ENCODE assay signal across 21 mouse cellular contexts in genomic region chr7:118274169-118274568, GRCm38 (mm10). TPM values are rescaled to one million over a fixed set of nuclear protein-coding genes. Genes with fewer than 3 reads are reported as not detected.
A peak's percentile ranks its signal among the peaks of the same experiment; 100 is the strongest.
DNase-seq lines count a peak whose midpoint lies in the region; ATAC-seq and TF ChIP-seq lines count a peak whose summit lies in the region.
"Had no signal": no experiment of that assay in that cellular context is flagged by ENCODE, and none has a peak within 500 bp of the region (broad histone marks: within the 10 kb centered on the region; RNA-seq: fewer than 3 reads in every experiment).

No protein-coding gene starts in this region.

- H3K4me1 ChIP-seq in cerebellum, adult 2 months (ENCODE audit: control insufficient read depth, insufficient read depth, low read length) = peaks cover 4% of the 10 kb centered on the region; the same call in 1 of the 2 replicates
- peaks cover 9% of the 10 kb centered on the region for H3K4me1 ChIP-seq in hindbrain, embryonic 10.5 days (replicated peaks)
- H3K4me1 ChIP-seq in hindbrain, embryonic 12.5 days = 0 out of 2 replicates have a peak, but pooled peaks cover 3% of the 10 kb centered on the region
- H3K4me1 ChIP-seq in kidney, embryonic 16.5 days (ENCODE audit: insufficient read depth, low read length) = no peaks in the 10 kb centered on the region
- H3K4me1 ChIP-seq: forebrain, embryonic 15.5 days; heart, embryonic 13.5 days had no signal

- H3K9ac ChIP-seq in hindbrain, embryonic 12.5 days = no peak overlapping the region
- no peak overlapping the region for H3K9ac ChIP-seq in kidney, embryonic 16.5 days (replicated peaks; ENCODE audit: low read length)
- H3K9ac ChIP-seq: forebrain, embryonic 15.5 days; heart, embryonic 13.5 days; hindbrain, embryonic 13.5 days; intestine, embryonic 15.5 days had no signal

- peak overlapping the region; percentile 2; the same call in 1 of the 2 replicates for H3K27ac ChIP-seq in cerebellum, adult 2 months (ENCODE audit: insufficient read depth, low read length)
- H3K27ac ChIP-seq in hindbrain, embryonic 10.5 days = peak overlapping the region; percentile 35; the same call in 1 of the 2 replicates
- no peak overlapping the region for H3K27ac ChIP-seq in hindbrain, embryonic 12.5 days
- no peak overlapping the region for H3K27ac ChIP-seq in kidney, embryonic 16.5 days (ENCODE audit: low read length)
- H3K27ac ChIP-seq: forebrain, embryonic 10.5 days; forebrain, embryonic 15.5 days; heart, adult 2 months; heart, embryonic 10.5 days; heart, embryonic 13.5 days; hindbrain, embryonic 13.5 days; intestine, embryonic 15.5 days had no signal

- no peak for TF ChIP-seq POLR2A in cerebellum, adult 2 months (IDR thresholded peaks at IDR 0.05; ENCODE audit: borderline replicate concordance, insufficient read depth, low read length)

- H3K4me2 ChIP-seq in hindbrain, embryonic 12.5 days (replicated peaks) = no peak overlapping the region
- H3K4me2 ChIP-seq in kidney, embryonic 16.5 days (replicated peaks; ENCODE audit: low read depth, low read length) = no peak overlapping the region
- H3K4me2 ChIP-seq: forebrain, embryonic 15.5 days; heart, embryonic 13.5 days; hindbrain, embryonic 13.5 days; intestine, embryonic 15.5 days had no signal

- no peak for DNase-seq in cerebellum, adult 2 months
- no peak for DNase-seq in cerebellum, adult 9-10 months
- no peak for DNase-seq in hindbrain, embryonic 10.5 days (ENCODE audit: low spot score)
- peak; percentile 15 for DNase-seq in thymus, postnatal 25 days
- DNase-seq in thymus, postnatal 14 days = no peak
- DNase-seq: adrenal gland, adult 2 months; adrenal gland, postnatal 14 days; cerebellum, postnatal 14 days; gastrocnemius, postnatal 25 days; heart, adult 2 months; heart, postnatal 14 days; heart, postnatal 4 days had no signal

- no peaks in the 10 kb centered on the region for H3K9me3 ChIP-seq in hindbrain, embryonic 10.5 days
- H3K9me3 ChIP-seq in hindbrain, embryonic 12.5 days (replicated peaks) = no peaks in the 10 kb centered on the region
- no peaks in the 10 kb centered on the region for H3K9me3 ChIP-seq in kidney, embryonic 16.5 days (ENCODE audit: low read length)
- H3K9me3 ChIP-seq: forebrain, embryonic 10.5 days; forebrain, embryonic 15.5 days; heart, embryonic 10.5 days; heart, embryonic 13.5 days; hindbrain, embryonic 13.5 days; intestine, embryonic 15.5 days had no signal

- H3K27me3 ChIP-seq in cerebellum, adult 2 months (ENCODE audit: control insufficient read depth, insufficient read depth, low read length) = no peaks in the 10 kb centered on the region
- no peaks in the 10 kb centered on the region for H3K27me3 ChIP-seq in hindbrain, embryonic 10.5 days (ENCODE audit: insufficient read depth, poor library complexity, severe bottlenecking)
- H3K27me3 ChIP-seq in hindbrain, embryonic 12.5 days = no peaks in the 10 kb centered on the region; the same call in 1 of the 2 replicates
- no peaks in the 10 kb centered on the region for H3K27me3 ChIP-seq in kidney, embryonic 16.5 days (ENCODE audit: insufficient read depth, low read length)
- H3K27me3 ChIP-seq: forebrain, embryonic 15.5 days; heart, embryonic 13.5 days; hindbrain, embryonic 13.5 days; intestine, embryonic 15.5 days had no signal

- 51% methylated on average over 7 of the region's 7 CpGs for WGBS in cerebellum, adult 2 months
- 64% methylated on average over 7 of the region's 7 CpGs for WGBS in hindbrain, embryonic 10.5 days
- WGBS in hindbrain, embryonic 12.5 days = 67% methylated on average over 7 of the region's 7 CpGs
- WGBS in kidney, embryonic 16.5 days = 81% methylated on average over 7 of the region's 7 CpGs

- no peak for ATAC-seq in hindbrain, embryonic 12.5 days (ENCODE audit: low FRiP score)
- ATAC-seq in kidney, embryonic 16.5 days (ENCODE audit: low FRiP score, low TSS enrichment) = no peak
- ATAC-seq: forebrain, embryonic 15.5 days; hindbrain, embryonic 16.5 days; intestine, embryonic 15.5 days had no signal

- no peak for TF ChIP-seq CTCF in cerebellum, adult 2 months (IDR thresholded peaks at IDR 0.05; ENCODE audit: borderline replicate concordance, insufficient read depth, low read depth, low read length)

- H3K36me3 ChIP-seq in hindbrain, embryonic 10.5 days = no peaks in the 10 kb centered on the region
- H3K36me3 ChIP-seq in hindbrain, embryonic 12.5 days = no peaks in the 10 kb centered on the region
- H3K36me3 ChIP-seq in kidney, embryonic 16.5 days (ENCODE audit: insufficient read depth, low read length) = no peaks in the 10 kb centered on the region
- H3K36me3 ChIP-seq: forebrain, embryonic 10.5 days; forebrain, embryonic 15.5 days; heart, embryonic 10.5 days; heart, embryonic 13.5 days; hindbrain, embryonic 13.5 days; intestine, embryonic 15.5 days had no signal

- H3K4me3 ChIP-seq in cerebellum, adult 2 months (replicated peaks; ENCODE audit: insufficient read depth, low read depth, low read length) = no peak overlapping the region
- H3K4me3 ChIP-seq in hindbrain, embryonic 10.5 days = no peak overlapping the region
- H3K4me3 ChIP-seq in hindbrain, embryonic 12.5 days = no peak overlapping the region
- H3K4me3 ChIP-seq in kidney, embryonic 16.5 days (ENCODE audit: low read length) = no peak overlapping the region
- H3K4me3 ChIP-seq: forebrain, embryonic 10.5 days; forebrain, embryonic 15.5 days; heart, adult 2 months; heart, embryonic 10.5 days; heart, embryonic 13.5 days; hindbrain, embryonic 13.5 days; intestine, embryonic 15.5 days had no signal

RNA-seq across cellular contexts. Expression of gene Smg1, which starts 30.7 kb away (rescaled TPM):
- 118 and 139 TPM in 2 replicates for polyA plus RNA-seq in cerebellum, adult 2 months (2012; rRNA removed)
- polyA plus RNA-seq in hindbrain, embryonic 10.5 days (2016; fragmentation: Nextera tagmentation; extraction: Ambion mirVana) = 15.8 and 17.1 TPM in 2 replicates
- 26.8 and 27.6 TPM in 2 replicates for polyA plus RNA-seq in hindbrain, embryonic 12.5 days (2016; fragmentation: Nextera tagmentation; extraction: Ambion mirVana)
- polyA plus RNA-seq in kidney, embryonic 16.5 days (2015; fragmentation: Nextera tagmentation; extraction: Ambion mirVana) = 11.7 and 15.2 TPM in 2 replicates

Comparison
In these comparisons a context has a peak if more than half of its experiments do, and no peak if none do; other contexts are left out.
1. H3K27ac ChIP-seq: peak in cerebellum, adult 2 months (single experiment) and hindbrain, embryonic 10.5 days (single experiment); none in hindbrain, embryonic 12.5 days (single experiment) and kidney, embryonic 16.5 days (single experiment).